Mouse (Mus musculus) MEL (cell line): ENCODE results near the gene Bdkrb1. TPM values are rescaled to one million over a fixed set of nuclear protein-coding genes. Genes with fewer than 3 reads are reported as not detected.
A peak's percentile ranks its signal among the peaks of the same experiment; 100 is the strongest.

Source experiments
- DNase-seq: peaks from one replicate; pipeline ENCODE4 v3.0.0; 2011; ENCODE audit warnings: low read depth, low spot score
- H3K27ac ChIP-seq: 2 replicates; pipeline ENCODE4 v1.5.1; 2012; ENCODE audit warnings: low read depth, mild to moderate bottlenecking, control low read depth, low read length, moderate library complexity; ENCODE audit not compliant: control insufficient read depth
- H3K27me3 ChIP-seq, 2 experiments: fragments of 150-350 bp in 1 of 2; sonication (generic) in 1 of 2; 2 replicates each; pipeline ENCODE4 v1.6.1; 2012; ENCODE audit warnings: low read length in 2 of 2, mild to moderate bottlenecking in 2 of 2, improper control_type of control experiment in 1 of 2, moderate library complexity in 1 of 2; ENCODE audit not compliant: insufficient read depth in 2 of 2, control insufficient read depth in 1 of 2
- H3K36me3 ChIP-seq, 2 experiments: 2 replicates each; pipeline ENCODE4 v1.6.1; 2012 to 2014; ENCODE audit warnings: low read length in 2 of 2, improper control_type of control experiment in 1 of 2, inconsistent platforms in 1 of 2, mild to moderate bottlenecking in 1 of 2; ENCODE audit not compliant: insufficient read depth in 2 of 2, control insufficient read depth in 1 of 2
- H3K4me1 ChIP-seq, 2 experiments: fragments of 150-350 bp in 1 of 2; sonication (generic) in 1 of 2; 2 replicates each; pipeline ENCODE4 v1.6.1; 2012; ENCODE audit warnings: low read length in 2 of 2, improper control_type of control experiment in 1 of 2, mild to moderate bottlenecking in 1 of 2; ENCODE audit not compliant: insufficient read depth in 2 of 2, control insufficient read depth in 1 of 2
- H3K4me3 ChIP-seq, 2 experiments: fragments of 150-350 bp in 1 of 2; sonication (generic) in 1 of 2; 2 replicates each; pipeline ENCODE4 v1.5.1; 2012; ENCODE audit warnings: low read depth in 2 of 2, low read length in 2 of 2, mild to moderate bottlenecking in 2 of 2, moderate library complexity in 2 of 2, control low read depth in 1 of 2, improper control_type of control experiment in 1 of 2; ENCODE audit not compliant: control insufficient read depth in 1 of 2, insufficient read depth in 1 of 2
- H3K79me2 ChIP-seq: 2 replicates; pipeline ENCODE4 v1.6.1; 2012; ENCODE audit warnings: mild to moderate bottlenecking, low read length, moderate library complexity; ENCODE audit not compliant: control insufficient read depth, poor library complexity, insufficient read depth
- H3K9ac ChIP-seq: 2 replicates; pipeline ENCODE4 v1.6.1; 2012; ENCODE audit warnings: low read depth, mild to moderate bottlenecking, control low read depth, low read length, moderate library complexity; ENCODE audit not compliant: control insufficient read depth, poor library complexity, severe bottlenecking
- H3K9me3 ChIP-seq: fragments of 150-350 bp; sonication (generic); replicated peaks from 2 replicates; pipeline ENCODE4 v1.6.1; 2012; ENCODE audit warnings: mild to moderate bottlenecking, low read length, improper control_type of control experiment, moderate library complexity; ENCODE audit not compliant: insufficient read depth
- CTCF ChIP-seq, 3 experiments: IDR thresholded peaks in 2 of 3; conservative IDR thresholded peaks in 1 of 3; 2 replicates each; pipeline ENCODE4 v1.5.1; 2011 to 2012; ENCODE audit warnings: low read length in 3 of 3, low read depth in 2 of 3, mild to moderate bottlenecking in 2 of 3, improper control_type of control experiment in 1 of 3, inconsistent platforms in 1 of 3, mixed read lengths in 1 of 3, moderate library complexity in 1 of 3; ENCODE audit not compliant: control insufficient read depth in 1 of 3, insufficient read depth in 1 of 3, poor library complexity in 1 of 3, severe bottlenecking in 1 of 3
- E2F4 ChIP-seq: IDR thresholded peaks from 2 replicates; pipeline ENCODE4 v1.6.1; 2011; ENCODE audit warnings: low read depth, low read length, improper control_type of control experiment, borderline replicate concordance
- GABPA ChIP-seq: IDR thresholded peaks from 2 replicates; pipeline ENCODE4 v1.6.1; 2012; ENCODE audit warnings: low read depth, mild to moderate bottlenecking, inconsistent platforms, low read length, improper control_type of control experiment, moderate library complexity
- MAX ChIP-seq: IDR thresholded peaks from 2 replicates; pipeline ENCODE4 v1.6.1; 2011; ENCODE audit warnings: low read length, improper control_type of control experiment
- MAZ ChIP-seq: IDR thresholded peaks from 2 replicates; pipeline ENCODE4 v1.6.1; 2012; ENCODE audit warnings: low read depth, mild to moderate bottlenecking, inconsistent platforms, low read length, improper control_type of control experiment
- MXI1 ChIP-seq: IDR thresholded peaks from 2 replicates; pipeline ENCODE4 v1.6.1; 2011; ENCODE audit warnings: mild to moderate bottlenecking, low read depth, low read length, improper control_type of control experiment
- MYB ChIP-seq: IDR thresholded peaks from 2 replicates; pipeline ENCODE4 v1.6.1; 2011; ENCODE audit warnings: mild to moderate bottlenecking, low read depth, low read length, improper control_type of control experiment
- NELFE ChIP-seq: IDR thresholded peaks from 2 replicates; pipeline ENCODE4 v1.6.1; 2011; ENCODE audit warnings: low read depth, low read length, improper control_type of control experiment
- NRF1 ChIP-seq: IDR thresholded peaks from 2 replicates; pipeline ENCODE4 v1.6.1; 2014; ENCODE audit warnings: low read depth, mild to moderate bottlenecking, inconsistent platforms, low read length, improper control_type of control experiment, moderate library complexity; ENCODE audit not compliant: poor library complexity, insufficient read depth, severe bottlenecking
- RAD21 ChIP-seq: IDR thresholded peaks from 2 replicates; pipeline ENCODE4 v1.6.1; 2011; ENCODE audit warnings: mild to moderate bottlenecking, low read depth, low read length, improper control_type of control experiment
- SMC3 ChIP-seq: IDR thresholded peaks from 2 replicates; pipeline ENCODE4 v1.6.1; 2011; ENCODE audit warnings: low read depth, low read length, improper control_type of control experiment
- TBP ChIP-seq: IDR thresholded peaks from 2 replicates; pipeline ENCODE4 v1.8.0; 2011; ENCODE audit warnings: low read depth, low read length, improper control_type of control experiment
- TCF12 ChIP-seq: IDR thresholded peaks from 2 replicates; pipeline ENCODE4 v1.6.1; 2014; ENCODE audit warnings: low read depth, mild to moderate bottlenecking, inconsistent platforms, low read length, improper control_type of control experiment, moderate library complexity
- ZMIZ1 ChIP-seq: IDR thresholded peaks from 2 replicates; pipeline ENCODE4 v1.6.1; 2012; ENCODE audit warnings: low read depth, mild to moderate bottlenecking, inconsistent platforms, low read length, improper control_type of control experiment, moderate library complexity
- polyA plus RNA-seq, 2 experiments: library from polyadenylated mRNA; stranded (reverse) in 1 of 2; unstranded in 1 of 2; fragments of >175 nt in 1 of 2; fragments of >200 nt in 1 of 2; gene quantifications; 2 replicates each; pipeline versions ENCODE4 v1.2.1 to v1.2.4; 2012; ENCODE audit warnings: low replicate concordance in 2 of 2, low read depth in 1 of 2; ENCODE audit not compliant: insufficient read length in 2 of 2, insufficient read depth in 1 of 2, missing spikeins in 1 of 2
- total RNA-seq: library from RNA; depleted of rRNA; stranded (reverse); fragments of 300-350 nt; gene quantifications from 2 replicates; pipeline ENCODE4 v1.2.3, GENCODE M21; 2012; rRNA removed

The Bdkrb1 gene
- total and polyA plus RNA-seq, 3 experiments, result 0.13 TPM; not detected in 2

DNA sequence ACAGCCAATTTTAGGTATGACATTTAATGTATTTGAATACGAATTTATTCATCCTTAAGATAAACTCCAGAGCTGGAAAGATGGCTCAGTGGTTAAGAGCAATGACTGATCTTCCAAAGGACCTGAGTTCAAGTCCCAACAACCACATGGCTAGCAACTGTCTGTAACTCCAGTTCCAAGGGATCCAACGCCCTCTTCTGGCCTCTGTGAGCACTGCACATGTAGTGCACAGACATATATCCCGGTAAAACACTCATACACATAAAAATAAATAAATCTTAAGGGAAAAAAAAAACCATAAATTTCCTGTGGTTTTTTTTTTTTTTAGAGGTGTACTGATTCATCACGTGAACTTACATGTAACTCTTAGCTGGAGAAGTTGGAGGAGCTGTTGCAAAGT is 34.7 kb downstream of the Bdkrb1 start:
- H3K4me1 ChIP-seq, result no peaks in the 10 kb centered on the region
- H3K9ac ChIP-seq, result no peak overlapping the region
- H3K79me2 ChIP-seq, result no peaks in the 10 kb centered on the region
- H3K4me3 ChIP-seq, result no peak overlapping the region
- no peaks in the 10 kb centered on the region for H3K27me3 ChIP-seq
- TF ChIP-seq CTCF (IDR thresholded peaks at IDR 0.05 in 2 of 3, conservative IDR thresholded peaks at IDR 0.05 in 1 of 3; ENCODE audit: control insufficient read depth in 1 of 3, insufficient read depth in 1 of 3, low read depth in 2 of 3, low read length in 3 of 3, poor library complexity in 1 of 3, severe bottlenecking in 1 of 3) (peak; percentile 37 to 44 (median 42)), MYB (no peak), TCF12 (no peak)
- H3K27ac ChIP-seq, result no peak overlapping the region
- no peaks in the 10 kb centered on the region for H3K9me3 ChIP-seq
- DNase-seq, result peak; percentile 37
- H3K36me3 ChIP-seq, result peaks cover 0 to 41% of the 10 kb centered on the region in 2 experiments; a peak in 2 of 4 replicates

DNA sequence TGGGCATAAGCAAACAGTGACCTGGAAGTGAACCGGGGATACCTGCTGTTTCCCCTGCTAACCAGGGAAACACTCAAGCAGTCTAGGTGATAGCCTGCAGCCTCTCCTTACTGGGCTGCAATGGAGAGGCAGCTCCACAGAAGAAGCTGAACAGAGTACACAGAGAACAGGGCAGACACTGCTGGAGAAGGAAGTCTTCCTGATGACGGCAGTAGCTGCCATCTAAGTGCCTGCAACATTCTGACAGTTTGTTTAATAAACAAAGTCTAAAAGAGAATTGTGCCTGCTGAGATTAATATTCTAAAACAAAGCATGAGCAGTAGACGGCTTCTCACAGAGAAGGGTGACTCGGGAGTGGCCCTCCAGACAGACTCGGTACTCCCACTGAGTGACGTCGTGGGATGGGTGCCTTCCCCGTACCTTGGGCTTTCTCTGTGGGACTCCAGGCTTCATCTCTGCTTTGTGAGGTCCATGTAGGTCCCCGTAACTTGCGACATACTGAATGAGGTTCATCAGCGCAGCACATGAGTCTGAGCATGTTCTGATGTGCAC is 40.0 kb downstream of the Bdkrb1 start:
- H3K9ac ChIP-seq, result no peak overlapping the region
- DNase-seq, result no peak
- no peak overlapping the region for H3K27ac ChIP-seq
- no peak overlapping the region for H3K4me3 ChIP-seq
- no peaks in the 10 kb centered on the region for H3K4me1 ChIP-seq
- H3K9me3 ChIP-seq, result no peaks in the 10 kb centered on the region
- TF ChIP-seq NELFE (no peak), TBP (no peak), MAX (no peak), MXI1 (no peak), E2F4 (no peak), RAD21 (no peak), ZMIZ1 (no peak), NRF1 (no peak), MAZ (no peak), SMC3 (no peak), GABPA (no peak)
- TF ChIP-seq, all 39 proteins: peak for 0
- Histone ChIP-seq H3K27me3 (no peaks in the 10 kb centered on the region), H3K36me3 (peaks cover 0 to 19% of the 10 kb centered on the region in 2 experiments; a peak in 2 of 4 replicates), H3K79me2 (no peaks in the 10 kb centered on the region)

Other genes starting within 250 kb of the Bdkrb1 start
- not detected in 2 replicates for gene D430019H16Rik, start 149.2 kb upstream of the Bdkrb1 start, total RNA-seq
- gene D430019H16Rik, start 149.2 kb upstream of the Bdkrb1 start, polyA plus RNA-seq, result not detected
- gene Bdkrb2, start 39.9 kb upstream of the Bdkrb1 start, total RNA-seq, result not detected in 2 replicates
- gene Bdkrb2, start 39.9 kb upstream of the Bdkrb1 start, polyA plus RNA-seq, result not detected
- 12.0 and 12.6 TPM in 2 replicates for gene Gskip, start 81.7 kb downstream of the Bdkrb1 start, total RNA-seq
- 10 to 100 TPM in 1 of 2 experiments, not detected in 1; 13.9 TPM for gene Gskip, start 81.7 kb downstream of the Bdkrb1 start, polyA plus RNA-seq
- gene Atg2b, start 82.1 kb downstream of the Bdkrb1 start, total RNA-seq, result 28.3 and 31.3 TPM in 2 replicates
- gene Atg2b, start 82.1 kb downstream of the Bdkrb1 start, polyA plus RNA-seq, result 10 to 100 TPM in 1 of 2 experiments, not detected in 1; 35.9 TPM
- 0.13 and 0.31 TPM in 2 replicates for gene Ak7, start 102.9 kb downstream of the Bdkrb1 start, total RNA-seq
- under 1 TPM in 1 of 2 experiments, not detected in 1; 0.36 TPM for gene Ak7, start 102.9 kb downstream of the Bdkrb1 start, polyA plus RNA-seq
- gene Papola, start 181.6 kb downstream of the Bdkrb1 start, total RNA-seq, result 144 and 162 TPM in 2 replicates
- 100 to 1,000 TPM; 193 to 329 TPM for gene Papola, start 181.6 kb downstream of the Bdkrb1 start, polyA plus RNA-seq